Mouse (Mus musculus) ES-E14 (cell line): ENCODE measurements at regions not wholly inside any gene's neighbourhood (a gene's known extent, or its start where the extent isn't known, plus 50 kb on each side); places are given as distances from the start of the nearest gene placed in this dataset.

Experiments
- DNase-seq: peaks from one replicate; pipeline ENCODE4 v3.0.0-alpha.2; 2013; ENCODE audit warnings: low read depth, low spot score
- H3K27ac ChIP-seq: 2 replicates; pipeline ENCODE4 v1.5.1; 2012; ENCODE audit warnings: low read depth, mild to moderate bottlenecking, low read length, moderate library complexity, mixed read lengths; ENCODE audit not compliant: poor library complexity, insufficient read depth, severe bottlenecking
- H3K36me3 ChIP-seq: 2 replicates; pipeline ENCODE4 v1.6.1; 2012; ENCODE audit warnings: mild to moderate bottlenecking, low read length, moderate library complexity, mixed read lengths; ENCODE audit not compliant: control insufficient read depth, poor library complexity, insufficient read depth, severe bottlenecking
- H3K4me1 ChIP-seq, 2 experiments: fragments of 150-350 bp in 1 of 2; sonication (generic) in 1 of 2; 2 replicates each; pipeline ENCODE4 v1.6.1; 2012; ENCODE audit warnings: low read length in 2 of 2, mild to moderate bottlenecking in 1 of 2, mixed read lengths in 1 of 2; ENCODE audit not compliant: control insufficient read depth in 2 of 2, insufficient read depth in 2 of 2, poor library complexity in 1 of 2
- H3K4me3 ChIP-seq, 2 experiments: fragments of 150-350 bp in 1 of 2; sonication (generic) in 1 of 2; 2 replicates each; pipeline ENCODE4 v1.5.1; 2012; ENCODE audit warnings: low read length in 2 of 2, low read depth in 1 of 2, mild to moderate bottlenecking in 1 of 2, mixed read lengths in 1 of 2; ENCODE audit not compliant: insufficient read depth in 1 of 2, poor library complexity in 1 of 2, severe bottlenecking in 1 of 2
- H3K9ac ChIP-seq: 2 replicates; pipeline ENCODE4 v1.6.1; 2012; ENCODE audit warnings: low read depth, mild to moderate bottlenecking, low read length, mixed read lengths; ENCODE audit not compliant: poor library complexity, insufficient read depth, severe bottlenecking
- H3K9me3 ChIP-seq: fragments of 150-350 bp; sonication (generic); 2 replicates; pipeline ENCODE4 v1.6.1; 2012; ENCODE audit warnings: low read depth, mild to moderate bottlenecking, low read length; ENCODE audit not compliant: control insufficient read depth, insufficient read depth
- CHD2 ChIP-seq: IDR thresholded peaks from 2 replicates; pipeline ENCODE4 v1.6.1; 2014; ENCODE audit warnings: mild to moderate bottlenecking, low read depth, low read length, inconsistent platforms
- HCFC1 ChIP-seq: IDR thresholded peaks from 2 replicates; pipeline ENCODE4 v1.6.1; 2012; ENCODE audit warnings: low read length, inconsistent platforms, borderline replicate concordance; ENCODE audit not compliant: insufficient read depth
- MAFK ChIP-seq: IDR thresholded peaks from 2 replicates; pipeline ENCODE4 v1.6.1; 2014; ENCODE audit warnings: mild to moderate bottlenecking, low read depth, low read length, inconsistent platforms; ENCODE audit not compliant: insufficient read depth
- ZC3H11A ChIP-seq: IDR thresholded peaks from 2 replicates; pipeline ENCODE4 v1.6.1; 2012; ENCODE audit warnings: low read depth, mild to moderate bottlenecking, inconsistent platforms, low read length, borderline replicate concordance
- ZNF384 ChIP-seq: IDR thresholded peaks from 2 replicates; pipeline ENCODE4 v1.6.1; 2012; ENCODE audit warnings: low read depth, low read length, inconsistent platforms
- in situ Hi-C, 2 experiments: fragments of 600-800 bp; cut with MboI; formaldehyde crosslinking; loops; one replicate each; pipeline ENCODE4 v1.15.1; 2025; ENCODE audit warnings: low sequenced_read_pairs in 2 of 2, inconsistent platforms in 1 of 2; ENCODE audit not compliant: unreplicated experiment in 2 of 2

- TF ChIP-seq ZNF384 (no peak), ZC3H11A (peak; percentile 76; the same call in 1 of the 2 replicates)
- peak; percentile 80 for DNase-seq
- H3K4me1 ChIP-seq = peaks cover 0 to 15% of the 10 kb centered on the region in 2 experiments; a peak in 2 of 4 replicates
- H3K9me3 ChIP-seq = no peaks in the 10 kb centered on the region
- in situ Hi-C loops = loop anchor here (5.0 to 10.0 kb wide), 2 partner anchors 109 to 111 kb away; no protein-coding TSS in a partner anchor
- H3K4me3 ChIP-seq = no peak overlapping the region
- no peak overlapping the region for H3K27ac ChIP-seq
- H3K36me3 ChIP-seq = no peaks in the 10 kb centered on the region
- no peak overlapping the region for H3K9ac ChIP-seq
Observed at GRCm38 (mm10) chr7:113143552-113143951, 63.7 kb upstream of the Arntl start.

GRCm38 (mm10) chr7:113145046-113145445, 62.2 kb upstream of the Arntl start:
- Histone ChIP-seq H3K4me3 (no peak overlapping the region), H3K4me1 (peaks cover under 1 to 22% of the 10 kb centered on the region in 2 experiments; a peak in 3 of 4 replicates), H3K9ac (no peak overlapping the region), H3K27ac (no peak overlapping the region), H3K36me3 (no peaks in the 10 kb centered on the region), H3K9me3 (no peaks in the 10 kb centered on the region)
- in situ Hi-C loops = loop anchor here in 1 of 2 experiments (10.0 kb wide), 1 partner anchor 110 kb away; no protein-coding TSS in a partner anchor
- no peak for DNase-seq
- TF ChIP-seq MAFK = no peak
- TF ChIP-seq ZNF384 = no peak
- no peak for TF ChIP-seq CHD2
- no peak for TF ChIP-seq HCFC1
- TF ChIP-seq ZC3H11A = no peak

- DNase-seq = no peak
- no peak overlapping the region for H3K9ac ChIP-seq
- H3K4me1 ChIP-seq = peaks cover 3 to 25% of the 10 kb centered on the region in 2 experiments; a peak in 3 of 4 replicates
- 0 out of 2 replicates have a peak overlapping the region, but pooled peaks have one; percentile 33 for H3K27ac ChIP-seq
- no peaks in the 10 kb centered on the region for H3K36me3 ChIP-seq
- H3K9me3 ChIP-seq = no peaks in the 10 kb centered on the region
- no peak overlapping the region for H3K4me3 ChIP-seq
- TF ChIP-seq CHD2 = no peak
- peak; percentile 65; the same call in 1 of the 2 replicates for TF ChIP-seq ZNF384
- TF ChIP-seq MAFK = no peak
- no peak for TF ChIP-seq HCFC1
- TF ChIP-seq ZC3H11A = no peak
- in situ Hi-C loops = loop anchor here in 1 of 2 experiments (10.0 kb wide), 1 partner anchor 109 kb away; no protein-coding TSS in a partner anchor
Observed at GRCm38 (mm10) chr7:113146108-113146507, 61.2 kb upstream of the Arntl start.

GRCm38 (mm10) chr7:113146526-113146925, 60.7 kb upstream of the Arntl start:
- Histone ChIP-seq H3K27ac (0 out of 2 replicates have a peak overlapping the region, but pooled peaks have one; percentile 33), H3K4me1 (peaks cover 3 to 25% of the 10 kb centered on the region in 2 experiments; a peak in 3 of 4 replicates), H3K9me3 (no peaks in the 10 kb centered on the region), H3K4me3 (no peak overlapping the region), H3K9ac (no peak overlapping the region), H3K36me3 (no peaks in the 10 kb centered on the region)
- no peak for DNase-seq
- TF ChIP-seq ZC3H11A (no peak), MAFK (no peak), ZNF384 (no peak), HCFC1 (no peak), CHD2 (no peak)
- in situ Hi-C loops = loop anchor here in 1 of 2 experiments (10.0 kb wide), 1 partner anchor 108 kb away; no protein-coding TSS in a partner anchor
